Mouse (Mus musculus): ENCODE measurements at regions not wholly inside any gene's neighbourhood (a gene's known extent, or its start where the extent isn't known, plus 50 kb on each side); places are given as distances from the start of the nearest gene placed in this dataset.

GRCm38 (mm10) chr8:86309460-86309859, 271.0 kb downstream of the Abcc12 start:
- no peak overlapping the region for H3K4me3 ChIP-seq (replicated peaks; ENCODE audit: insufficient read depth, low read depth, low read length)
- H3K27me3 ChIP-seq (ENCODE audit: control insufficient read depth, insufficient read depth, low read length): no peaks in the 10 kb centered on the region
- TF ChIP-seq CTCF (IDR thresholded peaks at IDR 0.05; ENCODE audit: borderline replicate concordance, insufficient read depth, low read depth, low read length) (no peak), POLR2A (IDR thresholded peaks at IDR 0.05; ENCODE audit: borderline replicate concordance, insufficient read depth, low read length) (no peak)
- no peak overlapping the region for H3K27ac ChIP-seq (ENCODE audit: insufficient read depth, low read length)
- DNase-seq: peak in 1 of 2 experiments; percentile 39
- H3K4me1 ChIP-seq (ENCODE audit: control insufficient read depth, insufficient read depth, low read length): peaks cover 6% of the 10 kb centered on the region; the same call in 1 of the 2 replicates
- WGBS: 20% methylated on average over 2 of the region's 2 CpGs

GRCm38 (mm10) chr8:86307339-86307738, 273.1 kb downstream of the Abcc12 start:
- Histone ChIP-seq H3K27me3 (ENCODE audit: control insufficient read depth, insufficient read depth, low read length) (no peaks in the 10 kb centered on the region; the same call in 1 of the 2 replicates), H3K4me1 (ENCODE audit: control insufficient read depth, insufficient read depth, low read length) (peaks cover 6% of the 10 kb centered on the region; the same call in 1 of the 2 replicates), H3K27ac (ENCODE audit: insufficient read depth, low read length) (no peak overlapping the region), H3K4me3 (replicated peaks; ENCODE audit: insufficient read depth, low read depth, low read length) (no peak overlapping the region)
- no peak for TF ChIP-seq CTCF (IDR thresholded peaks at IDR 0.05; ENCODE audit: borderline replicate concordance, insufficient read depth, low read depth, low read length)
- no peak for TF ChIP-seq POLR2A (IDR thresholded peaks at IDR 0.05; ENCODE audit: borderline replicate concordance, insufficient read depth, low read length)
- WGBS: 46% methylated on average over 3 of the region's 3 CpGs
- DNase-seq: peak in 1 of 2 experiments; percentile 61

GRCm38 (mm10) chr8:86301885-86302509, 278.5 kb downstream of the Abcc12 start:
- TF ChIP-seq POLR2A (IDR thresholded peaks at IDR 0.05; ENCODE audit: borderline replicate concordance, insufficient read depth, low read length) (no peak), CTCF (IDR thresholded peaks at IDR 0.05; ENCODE audit: borderline replicate concordance, insufficient read depth, low read depth, low read length) (no peak)
- DNase-seq: no peak
- H3K4me1 ChIP-seq (ENCODE audit: control insufficient read depth, insufficient read depth, low read length): no peaks in the 10 kb centered on the region
- 65% methylated on average over 4 of the region's 4 CpGs for WGBS
- no peak overlapping the region for H3K4me3 ChIP-seq (replicated peaks; ENCODE audit: insufficient read depth, low read depth, low read length)
- no peaks in the 10 kb centered on the region; the same call in 1 of the 2 replicates for H3K27me3 ChIP-seq (ENCODE audit: control insufficient read depth, insufficient read depth, low read length)
- no peak overlapping the region for H3K27ac ChIP-seq (ENCODE audit: insufficient read depth, low read length)

DNA sequence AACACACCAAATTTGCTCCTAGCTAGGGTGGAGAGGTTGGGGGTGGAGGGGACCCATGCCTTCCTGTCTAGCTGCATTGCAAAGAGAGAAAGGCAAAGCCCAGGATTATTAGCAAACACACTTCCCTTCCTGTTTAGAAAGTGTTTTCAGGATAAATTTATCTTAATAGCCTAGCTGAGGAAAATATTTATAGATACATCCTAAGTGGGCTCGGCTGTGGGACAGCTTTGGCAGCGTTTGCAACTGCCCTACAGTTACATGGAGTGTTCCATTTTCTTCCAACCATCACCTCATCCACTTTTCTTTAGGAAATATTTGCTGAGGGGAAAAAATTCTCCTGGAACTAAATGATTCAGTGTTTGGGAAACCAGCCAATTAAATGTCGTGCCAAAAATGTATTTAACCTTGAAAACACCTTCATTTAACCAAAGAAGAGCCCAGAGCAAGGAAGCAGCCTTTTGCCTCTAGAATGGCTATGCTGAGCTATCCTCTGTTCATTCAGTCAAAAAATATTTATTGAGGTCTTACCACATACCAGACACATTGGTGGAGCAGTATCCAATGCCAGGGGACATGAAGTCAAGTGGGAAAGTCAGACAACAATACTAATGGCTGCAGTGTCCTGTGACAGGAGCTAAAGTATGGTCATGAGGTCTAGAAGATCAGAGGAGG, 291.6 kb downstream of the Abcc12 start:
- Histone ChIP-seq H3K27me3 (ENCODE audit: control insufficient read depth, insufficient read depth, low read length) (no peaks in the 10 kb centered on the region), H3K4me1 (ENCODE audit: control insufficient read depth, insufficient read depth, low read length) (peaks cover 2% of the 10 kb centered on the region; the same call in 1 of the 2 replicates), H3K4me3 (replicated peaks; ENCODE audit: insufficient read depth, low read depth, low read length) (no peak overlapping the region), H3K27ac (ENCODE audit: insufficient read depth, low read length) (no peak overlapping the region)
- DNase-seq: no peak
- WGBS: 47% methylated on average over 3 of the region's 3 CpGs
- TF ChIP-seq CTCF (IDR thresholded peaks at IDR 0.05; ENCODE audit: borderline replicate concordance, insufficient read depth, low read depth, low read length): no peak
- no peak for TF ChIP-seq POLR2A (IDR thresholded peaks at IDR 0.05; ENCODE audit: borderline replicate concordance, insufficient read depth, low read length)

GRCm38 (mm10) chr8:86282922-86283321, 297.6 kb downstream of the Abcc12 start:
- WGBS: 25% methylated on average over 7 of the region's 7 CpGs
- no peak overlapping the region for H3K27ac ChIP-seq (ENCODE audit: insufficient read depth, low read length)
- no peak overlapping the region for H3K4me3 ChIP-seq (replicated peaks; ENCODE audit: insufficient read depth, low read depth, low read length)
- H3K4me1 ChIP-seq (ENCODE audit: control insufficient read depth, insufficient read depth, low read length): peaks cover 10% of the 10 kb centered on the region; the same call in 1 of the 2 replicates
- DNase-seq: peak in 1 of 2 experiments; percentile 28
- H3K27me3 ChIP-seq (ENCODE audit: control insufficient read depth, insufficient read depth, low read length): no peaks in the 10 kb centered on the region
- TF ChIP-seq POLR2A (IDR thresholded peaks at IDR 0.05; ENCODE audit: borderline replicate concordance, insufficient read depth, low read length): no peak
- no peak for TF ChIP-seq CTCF (IDR thresholded peaks at IDR 0.05; ENCODE audit: borderline replicate concordance, insufficient read depth, low read depth, low read length)

GRCm38 (mm10) chr8:86280093-86280721, 300.3 kb downstream of the Abcc12 start:
- WGBS: 39% methylated on average over 18 of the region's 18 CpGs
- no peak overlapping the region for H3K4me3 ChIP-seq (replicated peaks; ENCODE audit: insufficient read depth, low read depth, low read length)
- no peak for TF ChIP-seq POLR2A (IDR thresholded peaks at IDR 0.05; ENCODE audit: borderline replicate concordance, insufficient read depth, low read length)
- TF ChIP-seq CTCF (IDR thresholded peaks at IDR 0.05; ENCODE audit: borderline replicate concordance, insufficient read depth, low read depth, low read length): no peak
- DNase-seq: peak; percentile 35 to 36
- H3K27ac ChIP-seq (ENCODE audit: insufficient read depth, low read length): no peak overlapping the region
- peaks cover 10% of the 10 kb centered on the region; the same call in 1 of the 2 replicates for H3K4me1 ChIP-seq (ENCODE audit: control insufficient read depth, insufficient read depth, low read length)
- no peaks in the 10 kb centered on the region for H3K27me3 ChIP-seq (ENCODE audit: control insufficient read depth, insufficient read depth, low read length)

DNA sequence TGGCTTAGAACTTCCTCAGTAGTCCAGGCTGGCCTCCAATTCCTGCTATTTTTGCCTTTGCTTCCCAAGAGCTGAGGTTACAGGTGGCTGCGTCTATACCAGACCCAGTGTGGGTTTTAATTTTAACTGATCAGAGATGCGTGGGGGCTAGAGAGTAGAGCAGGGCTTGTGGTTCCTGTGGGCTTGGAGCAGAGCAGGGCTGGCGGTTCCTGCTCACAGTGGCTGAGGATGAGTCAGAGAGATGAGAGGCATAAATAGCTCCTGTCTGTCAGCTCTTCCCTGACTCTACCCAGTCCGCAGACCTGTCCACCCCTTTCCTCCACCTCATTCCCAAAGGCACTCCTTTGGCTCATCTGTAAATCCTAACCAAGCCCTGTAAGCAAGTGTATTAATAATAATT, 304.8 kb downstream of the Abcc12 start:
- H3K27ac ChIP-seq (ENCODE audit: insufficient read depth, low read length): no peak overlapping the region
- H3K27me3 ChIP-seq (ENCODE audit: control insufficient read depth, insufficient read depth, low read length): no peaks in the 10 kb centered on the region
- WGBS: 62% methylated on average over 4 of the region's 4 CpGs
- peaks cover 13% of the 10 kb centered on the region for H3K4me1 ChIP-seq (ENCODE audit: control insufficient read depth, insufficient read depth, low read length)
- no peak for TF ChIP-seq POLR2A (IDR thresholded peaks at IDR 0.05; ENCODE audit: borderline replicate concordance, insufficient read depth, low read length)
- no peak for TF ChIP-seq CTCF (IDR thresholded peaks at IDR 0.05; ENCODE audit: borderline replicate concordance, insufficient read depth, low read depth, low read length)
- peak in 1 of 2 experiments; percentile 34 for DNase-seq
- H3K4me3 ChIP-seq (replicated peaks; ENCODE audit: insufficient read depth, low read depth, low read length): no peak overlapping the region

All from cerebellum, adult 2 months (tissue).